Mouse (Mus musculus): Measurements from ENCODE around the gene Mrpl52.

The Mrpl52 gene

GRCm38 (mm10) chr14:54432837-54433830 is 6.4 kb downstream of the Mrpl52 start:
- DNase-seq: no peak

GRCm38 (mm10) chr14:54433941-54434531 is 7.3 kb downstream of the Mrpl52 start:
- DNase-seq: peak in 1 of 2 experiments; percentile 50

GRCm38 (mm10) chr14:54435194-54435918 is 8.6 kb downstream of the Mrpl52 start:
- no peak for DNase-seq

- DNase-seq: no peak
Measured at GRCm38 (mm10) chr14:54439155-54439554, 12.4 kb downstream of the Mrpl52 start.

- DNase-seq: no peak
Measured at GRCm38 (mm10) chr14:54439610-54440009, 12.9 kb downstream of the Mrpl52 start.

- no peak for DNase-seq
Measured at GRCm38 (mm10) chr14:54440538-54440937, 13.8 kb downstream of the Mrpl52 start.

GRCm38 (mm10) chr14:54441365-54441764 is 14.7 kb downstream of the Mrpl52 start:
- DNase-seq: no peak

- no peak for DNase-seq
Measured at GRCm38 (mm10) chr14:54442548-54442947, 15.8 kb downstream of the Mrpl52 start.

- peak; percentile 64 to 83 for DNase-seq
Measured at GRCm38 (mm10) chr14:54443196-54443595, 16.5 kb downstream of the Mrpl52 start.

GRCm38 (mm10) chr14:54443712-54444618 is 17.3 kb downstream of the Mrpl52 start:
- DNase-seq: peak; percentile 38 to 69

GRCm38 (mm10) chr14:54445476-54445875 is 18.8 kb downstream of the Mrpl52 start:
- DNase-seq: peak; percentile 64 to 76

GRCm38 (mm10) chr14:54453566-54453965 is 26.9 kb downstream of the Mrpl52 start:
- DNase-seq: peak in 1 of 2 experiments; percentile 48

GRCm38 (mm10) chr14:54454669-54455528 is 28.2 kb downstream of the Mrpl52 start:
- DNase-seq: peak; percentile 33 to 59

GRCm38 (mm10) chr14:54457907-54458569 is 31.3 kb downstream of the Mrpl52 start:
- no peak for DNase-seq

GRCm38 (mm10) chr14:54462146-54462545 is 35.4 kb downstream of the Mrpl52 start:
- DNase-seq: no peak

GRCm38 (mm10) chr14:54463108-54463958 is 36.6 kb downstream of the Mrpl52 start:
- no peak for DNase-seq

- peak; percentile 94 for DNase-seq
Measured at GRCm38 (mm10) chr14:54463959-54464292, 37.2 kb downstream of the Mrpl52 start, which contains the start of gene Lrp10. Gene Lrp10 (plus strand): TSS chr14:54464137.

- peak; percentile 84 for DNase-seq
Measured at GRCm38 (mm10) chr14:54464293-54465005, 37.7 kb downstream of the Mrpl52 start.

GRCm38 (mm10) chr14:54471467-54471866 is 44.8 kb downstream of the Mrpl52 start:
- DNase-seq: no peak
